8 mouse cellular contexts compared by ENCODE assay signal in genomic region chr2:113595329-113596091, GRCm38 (mm10).
A peak's percentile ranks its signal among the peaks of the same experiment; 100 is the strongest.
DNase-seq lines count a peak whose midpoint lies in the region; ATAC-seq and TF ChIP-seq lines count a peak whose summit lies in the region.

No protein-coding gene starts in this region.

- H3K9me3 ChIP-seq in forebrain, postnatal 0 days (ENCODE audit: low read length): no peaks in the 10 kb centered on the region
- no peaks in the 10 kb centered on the region for H3K9me3 ChIP-seq in kidney, embryonic 14.5 days (ENCODE audit: control insufficient read depth, low read length)
- H3K9me3 ChIP-seq in neural tube, embryonic 11.5 days (ENCODE audit: control insufficient read depth, low read length): no peaks in the 10 kb centered on the region

- peaks cover 4% of the 10 kb centered on the region; the same call in 1 of the 2 replicates for H3K4me1 ChIP-seq in forebrain, postnatal 0 days (ENCODE audit: insufficient read depth)
- H3K4me1 ChIP-seq in kidney, embryonic 14.5 days (ENCODE audit: control insufficient read depth, insufficient read depth, low read length): 0 out of 2 replicates have a peak, but pooled peaks cover 4% of the 10 kb centered on the region
- H3K4me1 ChIP-seq in neural tube, embryonic 11.5 days (ENCODE audit: control insufficient read depth, insufficient read depth, low read length): peaks cover 6% of the 10 kb centered on the region; the same call in 1 of the 2 replicates

- peak overlapping the region; percentile 23; the same call in 1 of the 2 replicates for H3K4me2 ChIP-seq in forebrain, postnatal 0 days (ENCODE audit: low read depth)
- H3K4me2 ChIP-seq in kidney, embryonic 14.5 days (replicated peaks; ENCODE audit: low read depth, low read length): no peak overlapping the region
- H3K4me2 ChIP-seq in neural tube, embryonic 11.5 days (ENCODE audit: low read depth): 0 out of 2 replicates have a peak overlapping the region, but pooled peaks have one; percentile 2

- H3K27ac ChIP-seq in forebrain, postnatal 0 days (ENCODE audit: low read depth, low read length): no peak overlapping the region
- no peak overlapping the region for H3K27ac ChIP-seq in kidney, embryonic 14.5 days (ENCODE audit: low read depth, low read length)
- no peak overlapping the region for H3K27ac ChIP-seq in neural tube, embryonic 11.5 days (ENCODE audit: low read depth, low read length)

- no peak for TF ChIP-seq CTCF in forebrain, postnatal 0 days (IDR thresholded peaks at IDR 0.05; ENCODE audit: low read depth)

- H3K36me3 ChIP-seq in forebrain, postnatal 0 days (ENCODE audit: insufficient read depth): no peaks in the 10 kb centered on the region
- no peaks in the 10 kb centered on the region for H3K36me3 ChIP-seq in kidney, embryonic 14.5 days (ENCODE audit: control insufficient read depth, insufficient read depth, low read length)
- no peaks in the 10 kb centered on the region for H3K36me3 ChIP-seq in neural tube, embryonic 11.5 days (ENCODE audit: control insufficient read depth, insufficient read depth, low read length)

- intact Hi-C loops in left cerebral cortex, postnatal 36 days (cut with DNase I): no loop called here

- no peaks in the 10 kb centered on the region for H3K27me3 ChIP-seq in forebrain, postnatal 0 days (ENCODE audit: insufficient read depth, low read length)
- H3K27me3 ChIP-seq in kidney, embryonic 14.5 days (ENCODE audit: control insufficient read depth, insufficient read depth, low read length): no peaks in the 10 kb centered on the region
- no peaks in the 10 kb centered on the region for H3K27me3 ChIP-seq in neural tube, embryonic 11.5 days (ENCODE audit: control insufficient read depth, insufficient read depth, low read length)

- ATAC-seq in forebrain, postnatal 0 days: peak; percentile 38; the same call in 1 of the 2 replicates
- ATAC-seq in kidney, embryonic 14.5 days (ENCODE audit: low FRiP score, low TSS enrichment): peak; percentile 60
- ATAC-seq in neural tube, embryonic 11.5 days (ENCODE audit: insufficient read depth, low FRiP score, low TSS enrichment): peak; percentile 84

- DNase-seq in cerebellum, postnatal 25 days: peak; percentile 10 to 27
- no peak for DNase-seq in cerebellum, adult 9-10 months
- DNase-seq in adrenal gland, adult 18-20 months (ENCODE audit: low spot score in 2 of 2): peak; percentile 2 to 27
- DNase-seq in forebrain, postnatal 0 days: peak; percentile 20
- DNase-seq in neural tube, embryonic 11.5 days (ENCODE audit: low spot score): peak; percentile 52
- no peak for DNase-seq in frontal cortex, adult 2 months (ENCODE audit: extremely low spot score in 1 of 2, low spot score in 1 of 2)
- DNase-seq in left cerebral cortex, postnatal 36 days (ENCODE audit: low spot score in 2 of 2): no peak

- no peak overlapping the region for H3K4me3 ChIP-seq in forebrain, postnatal 0 days (ENCODE audit: low read depth, low read length)
- H3K4me3 ChIP-seq in kidney, embryonic 14.5 days (ENCODE audit: low read length): no peak overlapping the region
- no peak overlapping the region for H3K4me3 ChIP-seq in neural tube, embryonic 11.5 days (ENCODE audit: low read depth, low read length)

- H3K9ac ChIP-seq in forebrain, postnatal 0 days: no peak overlapping the region
- H3K9ac ChIP-seq in kidney, embryonic 14.5 days (ENCODE audit: low read depth, low read length): no peak overlapping the region
- H3K9ac ChIP-seq in neural tube, embryonic 11.5 days (ENCODE audit: low read length): no peak overlapping the region

- WGBS in forebrain, postnatal 0 days: 5% methylated on average over 10 of the region's 10 CpGs
- WGBS in kidney, embryonic 14.5 days: 15% methylated on average over 10 of the region's 10 CpGs
- WGBS in neural tube, embryonic 11.5 days: 2% methylated on average over 10 of the region's 10 CpGs

Comparison
In these comparisons a context has a peak if more than half of its experiments do, and no peak if none do; other contexts are left out.
1. DNase-seq: peak in cerebellum, postnatal 25 days (2 of 2), adrenal gland, adult 18-20 months (2 of 2), forebrain, postnatal 0 days (single experiment) and neural tube, embryonic 11.5 days (single experiment); none in cerebellum, adult 9-10 months (single experiment), frontal cortex, adult 2 months (0 of 2) and left cerebral cortex, postnatal 36 days (0 of 2).
2. Peak in every context shown above with its lines, with median percentiles within 50 percentile points of each other: ATAC-seq.